Mouse (Mus musculus) G1E (cell line): ENCODE results near the gene Foxn4.

ENCODE experiments used
- CTCF ChIP-seq: IDR thresholded peaks from 2 replicates; pipeline ENCODE4 v1.5.1; 2012; ENCODE audit warnings: low read depth, low read length, inconsistent platforms, mixed read lengths
- TAL1 ChIP-seq: conservative IDR thresholded peaks from 2 replicates; pipeline ENCODE4 v1.6.1; 2012; ENCODE audit warnings: low read depth, low read length, inconsistent platforms, mixed read lengths

DNA sequence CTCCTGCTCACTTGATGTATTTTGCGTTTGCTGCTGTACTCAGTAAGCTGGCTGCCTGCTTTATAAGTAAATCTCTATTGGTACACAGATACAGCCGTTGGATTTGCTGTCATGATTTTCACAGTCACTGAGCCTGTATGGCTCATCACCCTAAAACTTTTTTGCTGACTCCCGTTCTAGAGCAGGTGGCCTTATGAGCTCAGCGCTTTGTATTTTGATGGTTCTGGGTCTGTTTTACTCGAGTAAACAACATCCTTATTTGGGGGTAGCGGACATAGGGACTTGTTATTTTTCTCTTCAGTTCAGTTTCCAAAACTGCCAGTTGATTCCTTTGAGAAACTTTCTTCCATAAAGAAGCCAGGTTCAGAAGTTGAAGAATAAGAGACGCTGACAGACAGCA lies 47.6 kb downstream of the Foxn4 start:
- TF ChIP-seq CTCF (no peak), TAL1 (no peak)
